Comparison of ENCODE assay signal across 23 mouse cellular contexts in genomic region chr1:47112494-47112893, GRCm38 (mm10).
"Had no signal": no experiment of that assay in that cellular context is flagged by ENCODE, and none has a peak within 500 bp of the region (broad histone marks: within the 10 kb centered on the region; RNA-seq: fewer than 3 reads in every experiment).

No protein-coding gene starts in this region.

- H3K27ac ChIP-seq: gastrocnemius, adult 2 months; heart, embryonic 10.5 days; hindbrain, embryonic 13.5 days; hindbrain, embryonic 15.5 days; hindbrain, postnatal 0 days; kidney, embryonic 15.5 days; limb, embryonic 13.5 days; limb, embryonic 15.5 days; liver, embryonic 12.5 days; liver, embryonic 14.5 days had no signal

- H3K4me3 ChIP-seq: gastrocnemius, adult 2 months; heart, embryonic 10.5 days; heart, embryonic 12.5 days; hindbrain, embryonic 13.5 days; hindbrain, embryonic 15.5 days; kidney, embryonic 15.5 days; limb, embryonic 13.5 days; limb, embryonic 15.5 days; liver, embryonic 12.5 days had no signal

- DNase-seq: gastrocnemius, adult 2 months; gastrocnemius, postnatal 10 days; gastrocnemius, postnatal 25 days; heart, adult 18-20 months; heart, postnatal 10 days; kidney, adult 11 months; kidney, adult 2 months; kidney, adult 9 months; kidney, postnatal 10 days; kidney, postnatal 36 days; layer of hippocampus, adult 9-11 months; layer of hippocampus, postnatal 36 days; left cerebral cortex, postnatal 4 days had no signal
